Mouse (Mus musculus) intestine, embryonic 16.5 days (tissue): Measurements from ENCODE around the gene Cd7. TPM values are rescaled to one million over a fixed set of nuclear protein-coding genes. Genes with fewer than 3 reads are reported as not detected.

ENCODE experiments used
- ATAC-seq: fragments of 200-750 bp; cut with Nextera tagmentation; 2 replicates; pipeline ENCODE4 v1.8.0; 2017; ENCODE audit warnings: moderate TSS enrichment, moderate library complexity
- H3K27ac ChIP-seq: fragments of 300-500 bp; sonication (generic); 2 replicates; pipeline ENCODE4 v1.5.1; 2014; ENCODE audit warnings: mild to moderate bottlenecking, low read length
- H3K27me3 ChIP-seq: fragments of 300-500 bp; sonication (generic); replicated peaks from 2 replicates; pipeline ENCODE4 v1.6.1; 2014; ENCODE audit warnings: low read length, control low read depth, mixed read lengths; ENCODE audit not compliant: control insufficient read depth, insufficient read depth
- H3K36me3 ChIP-seq: fragments of 300-500 bp; sonication (generic); 2 replicates; pipeline ENCODE4 v1.6.1; 2014; ENCODE audit warnings: low read length, control low read depth; ENCODE audit not compliant: control insufficient read depth, insufficient read depth
- H3K4me1 ChIP-seq: fragments of 300-500 bp; sonication (generic); 2 replicates; pipeline ENCODE4 v1.6.1; 2014; ENCODE audit warnings: low read length, control low read depth, mixed read lengths; ENCODE audit not compliant: control insufficient read depth, insufficient read depth
- H3K4me2 ChIP-seq: fragments of 300-500 bp; sonication (generic); 2 replicates; pipeline ENCODE4 v1.6.1; 2014; ENCODE audit warnings: low read depth, low read length, control low read depth
- H3K4me3 ChIP-seq: fragments of 300-500 bp; sonication (generic); 2 replicates; pipeline ENCODE4 v1.5.1; 2014; ENCODE audit warnings: mild to moderate bottlenecking, low read length
- H3K9ac ChIP-seq: fragments of 300-500 bp; sonication (generic); 2 replicates; pipeline ENCODE4 v1.6.1; 2014; ENCODE audit warnings: low read depth, low read length
- H3K9me3 ChIP-seq: fragments of 300-500 bp; sonication (generic); 2 replicates; pipeline ENCODE4 v1.6.1; 2016; ENCODE audit warnings: low read length, control low read depth; ENCODE audit not compliant: control insufficient read depth
- WGBS: fragments of 180-500 bp; shearing (Covaris S2); extraction: QIAGEN DNeasy Blood & Tissue Kit; methylation state at CpG from one replicate; pipeline ENCODE4 v1.1.7; 2014; 5-methylcytosine and 5-hydroxymethylcytosine counted together
- polyA plus RNA-seq: library from polyadenylated mRNA; unstranded; fragments of >200 nt; fragmentation: Nextera tagmentation; extraction: Ambion mirVana; gene quantifications from 2 replicates; pipeline ENCODE4 v1.2.1, GENCODE M21; 2015

The Cd7 gene
- polyA plus RNA-seq, 1 experiment from 2014 or later, result 7.9 TPM

- no peak overlapping the region for H3K27ac ChIP-seq
- no peak overlapping the region for H3K9ac ChIP-seq
- no peaks in the 10 kb centered on the region for H3K9me3 ChIP-seq
- ATAC-seq, result no peak
- H3K36me3 ChIP-seq, result no peaks in the 10 kb centered on the region
- no peaks in the 10 kb centered on the region for H3K27me3 ChIP-seq
- peaks cover 7% of the 10 kb centered on the region for H3K4me1 ChIP-seq
- WGBS, result 75% methylated on average over 7 of the region's 7 CpGs
- H3K4me2 ChIP-seq, result no peak overlapping the region
- no peak overlapping the region for H3K4me3 ChIP-seq
These were observed 25.6 kb downstream of the Cd7 start for GRCm38 (mm10) chr11:121013656-121014055.

GRCm38 (mm10) chr11:121010044-121010755 is 29.0 kb downstream of the Cd7 start:
- 91% methylated on average over 3 of the region's 3 CpGs for WGBS
- Histone ChIP-seq H3K9ac (no peak overlapping the region), H3K4me3 (no peak overlapping the region), H3K4me1 (peaks cover 4% of the 10 kb centered on the region), H3K4me2 (no peak overlapping the region), H3K36me3 (no peaks in the 10 kb centered on the region), H3K27me3 (no peaks in the 10 kb centered on the region), H3K9me3 (no peaks in the 10 kb centered on the region), H3K27ac (no peak overlapping the region)
- no peak for ATAC-seq

GRCm38 (mm10) chr11:121006184-121006583 is 33.0 kb downstream of the Cd7 start:
- no peak for ATAC-seq
- Histone ChIP-seq H3K27ac (no peak overlapping the region), H3K4me3 (no peak overlapping the region), H3K4me2 (no peak overlapping the region), H3K36me3 (no peaks in the 10 kb centered on the region), H3K4me1 (no peaks in the 10 kb centered on the region), H3K9me3 (no peaks in the 10 kb centered on the region), H3K9ac (no peak overlapping the region), H3K27me3 (no peaks in the 10 kb centered on the region)
- WGBS, result 67% methylated on average over 6 of the region's 6 CpGs

GRCm38 (mm10) chr11:121004281-121004680 is 34.9 kb downstream of the Cd7 start:
- Histone ChIP-seq H3K4me3 (no peak overlapping the region), H3K4me2 (no peak overlapping the region), H3K27ac (no peak overlapping the region), H3K36me3 (no peaks in the 10 kb centered on the region), H3K27me3 (no peaks in the 10 kb centered on the region), H3K9me3 (no peaks in the 10 kb centered on the region), H3K4me1 (no peaks in the 10 kb centered on the region), H3K9ac (no peak overlapping the region)
- no peak for ATAC-seq
- WGBS, result 48% methylated on average over 5 of the region's 5 CpGs

GRCm38 (mm10) chr11:121001966-121002365 is 37.3 kb downstream of the Cd7 start:
- no peaks in the 10 kb centered on the region for H3K27me3 ChIP-seq
- H3K9me3 ChIP-seq, result no peaks in the 10 kb centered on the region
- no peak overlapping the region for H3K9ac ChIP-seq
- no peak overlapping the region for H3K4me3 ChIP-seq
- no peak for ATAC-seq
- H3K36me3 ChIP-seq, result no peaks in the 10 kb centered on the region
- H3K4me1 ChIP-seq, result no peaks in the 10 kb centered on the region
- 42% methylated on average over 4 of the region's 4 CpGs for WGBS
- H3K4me2 ChIP-seq, result no peak overlapping the region
- H3K27ac ChIP-seq, result no peak overlapping the region

- Histone ChIP-seq H3K9ac (no peak overlapping the region), H3K36me3 (no peaks in the 10 kb centered on the region), H3K27me3 (no peaks in the 10 kb centered on the region), H3K27ac (no peak overlapping the region), H3K4me1 (peaks cover 16% of the 10 kb centered on the region; the same call in 1 of the 2 replicates), H3K4me3 (no peak overlapping the region), H3K9me3 (no peaks in the 10 kb centered on the region), H3K4me2 (no peak overlapping the region)
- WGBS, result 73% methylated on average over 6 of the region's 6 CpGs
- ATAC-seq, result no peak
These were observed 44.5 kb downstream of the Cd7 start for GRCm38 (mm10) chr11:120994741-120995140.

- Histone ChIP-seq H3K27ac (no peak overlapping the region), H3K27me3 (no peaks in the 10 kb centered on the region), H3K9ac (no peak overlapping the region), H3K4me2 (no peak overlapping the region), H3K9me3 (no peaks in the 10 kb centered on the region), H3K4me1 (peaks cover 27% of the 10 kb centered on the region), H3K36me3 (no peaks in the 10 kb centered on the region), H3K4me3 (no peak overlapping the region)
- no peak for ATAC-seq
- 69% methylated on average over 5 of the region's 5 CpGs for WGBS
These were observed 45.6 kb downstream of the Cd7 start for GRCm38 (mm10) chr11:120993586-120993985.

- 92% methylated on average over 3 of the region's 3 CpGs for WGBS
- H3K4me3 ChIP-seq, result no peak overlapping the region
- no peak for ATAC-seq
- H3K4me2 ChIP-seq, result peak overlapping the region; percentile 19
- H3K9me3 ChIP-seq, result no peaks in the 10 kb centered on the region
- H3K27ac ChIP-seq, result peak overlapping the region; percentile 94; the same call in 1 of the 2 replicates
- H3K4me1 ChIP-seq, result peaks cover 32% of the 10 kb centered on the region
- no peaks in the 10 kb centered on the region for H3K27me3 ChIP-seq
- no peaks in the 10 kb centered on the region for H3K36me3 ChIP-seq
- H3K9ac ChIP-seq, result peak overlapping the region; percentile 59; the same call in 1 of the 2 replicates
These were observed 46.1 kb downstream of the Cd7 start for GRCm38 (mm10) chr11:120993080-120993479.

GRCm38 (mm10) chr11:120991791-120992190 is 47.4 kb downstream of the Cd7 start:
- peak; percentile 5 for ATAC-seq
- no peaks in the 10 kb centered on the region for H3K36me3 ChIP-seq

More at GRCm38 (mm10) chr11:120991791-120992190, 47.4 kb downstream of the Cd7 start:
- H3K4me3 ChIP-seq, result peak overlapping the region; percentile 97
- H3K27me3 ChIP-seq, result no peaks in the 10 kb centered on the region
- H3K4me2 ChIP-seq, result peak overlapping the region; percentile 50
- peaks cover 37% of the 10 kb centered on the region for H3K4me1 ChIP-seq
- peak overlapping the region; percentile 59 for H3K9ac ChIP-seq
- WGBS, result 51% methylated on average over 3 of the region's 3 CpGs
- peak overlapping the region; percentile 94 for H3K27ac ChIP-seq
- no peaks in the 10 kb centered on the region for H3K9me3 ChIP-seq
